Mouse (Mus musculus) G1E (cell line): ENCODE measurements around the gene Pin1.

Source experiments
- CTCF ChIP-seq: IDR thresholded peaks from 2 replicates; pipeline ENCODE4 v1.5.1; 2012; ENCODE audit warnings: low read depth, low read length, inconsistent platforms, mixed read lengths
- GATA1 ChIP-seq: IDR thresholded peaks from 2 replicates; pipeline ENCODE4 v1.6.1; 2012; ENCODE audit warnings: borderline replicate concordance, low read length, inconsistent platforms, mixed read lengths
- GATA2 ChIP-seq: IDR thresholded peaks from 2 replicates; pipeline ENCODE4 v1.6.1; 2012; ENCODE audit warnings: low read depth, low read length, inconsistent platforms, borderline replicate concordance
- POLR2AphosphoS5 ChIP-seq: IDR thresholded peaks from 2 replicates; pipeline ENCODE4 v1.6.1; 2012; ENCODE audit warnings: low read depth, low read length, inconsistent platforms; ENCODE audit not compliant: insufficient replicate concordance

DNA sequence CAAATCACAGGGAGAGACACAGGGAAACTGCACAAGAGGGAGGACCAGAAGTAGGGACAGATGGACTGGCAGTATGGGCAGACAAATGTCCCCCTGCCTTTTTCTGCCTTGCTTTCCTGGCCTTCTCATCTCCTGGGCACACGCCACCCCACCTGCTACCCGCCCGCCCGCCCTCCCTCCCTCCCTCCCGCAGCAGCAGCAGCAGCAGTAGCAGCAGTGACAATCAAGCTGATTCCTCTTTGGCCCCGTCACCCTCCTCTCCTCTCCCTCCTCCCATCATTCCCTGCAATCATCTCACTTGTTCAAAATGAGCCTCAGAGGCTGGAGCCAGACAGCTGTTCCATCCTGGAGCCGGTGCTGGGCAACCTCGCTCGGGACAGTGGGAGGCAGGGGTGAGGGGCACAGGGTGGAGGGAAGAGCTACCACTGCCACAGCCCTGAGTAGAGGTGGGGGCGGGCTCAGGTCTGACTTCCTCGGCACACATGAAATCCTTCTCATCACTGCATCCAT, 61.6 kb downstream of the Pin1 start:
- TF ChIP-seq POLR2AphosphoS5 = no peak
- TF ChIP-seq CTCF = no peak
- no peak for TF ChIP-seq GATA1
- no peak for TF ChIP-seq GATA2
